Mouse (Mus musculus) spleen, adult 2 months (tissue): ENCODE results near the gene Gm37240. TPM values are rescaled to one million over a fixed set of nuclear protein-coding genes. Genes with fewer than 3 reads are reported as not detected.
A peak's percentile ranks its signal among the peaks of the same experiment; 100 is the strongest.

Source experiments
- DNase-seq, 2 experiments: peaks; one replicate each; pipeline versions ENCODE4 v3.0.0 to v3.0.0-alpha.2; 2012 to 2021; ENCODE audit warnings: low spot score in 2 of 2, low read depth in 1 of 2
- H3K27ac ChIP-seq: fragments of 200-500 bp; 2 replicates; pipeline ENCODE4 v1.5.1; 2012; ENCODE audit warnings: low read length, inconsistent platforms; ENCODE audit not compliant: insufficient read depth
- H3K27me3 ChIP-seq: fragments of 200-500 bp; 2 replicates; pipeline ENCODE4 v1.6.1; 2012; ENCODE audit warnings: mild to moderate bottlenecking, moderate library complexity, low read length, inconsistent platforms; ENCODE audit not compliant: control insufficient read depth, insufficient read depth
- H3K36me3 ChIP-seq: fragments of 200-500 bp; 2 replicates; pipeline ENCODE4 v1.6.1; 2012; ENCODE audit warnings: mild to moderate bottlenecking, low read length, inconsistent platforms; ENCODE audit not compliant: control insufficient read depth, insufficient read depth
- H3K4me1 ChIP-seq: fragments of 200-500 bp; 2 replicates; pipeline ENCODE4 v1.6.1; 2011; ENCODE audit warnings: inconsistent platforms; ENCODE audit not compliant: control insufficient read depth, insufficient read depth, insufficient read length
- H3K4me3 ChIP-seq: fragments of 200-500 bp; 2 replicates; pipeline ENCODE4 v1.5.1; 2011; ENCODE audit warnings: mild to moderate bottlenecking, inconsistent platforms; ENCODE audit not compliant: insufficient read depth, insufficient read length; ENCODE audit errors: extremely low read depth
- CTCF ChIP-seq: fragments of 200-500 bp; IDR thresholded peaks from 2 replicates; pipeline ENCODE4 v1.5.1; 2011; ENCODE audit warnings: mild to moderate bottlenecking, inconsistent platforms; ENCODE audit not compliant: insufficient read depth, insufficient read length, insufficient replicate concordance; ENCODE audit errors: extremely low read depth
- POLR2A ChIP-seq: fragments of 200-500 bp; IDR thresholded peaks from 2 replicates; pipeline ENCODE4 v1.6.1; 2011; ENCODE audit warnings: low read depth, low read length, inconsistent platforms
- WGBS: fragments of 180-500 bp; shearing (Covaris S2); methylation state at CpG from one replicate; pipeline ENCODE4 v1.1.7; 2018; 5-methylcytosine and 5-hydroxymethylcytosine counted together
- polyA plus RNA-seq: library from polyadenylated mRNA; depleted of rRNA; stranded (reverse); fragments of >200 nt; gene quantifications from 2 replicates; pipeline ENCODE4 v1.2.3, GENCODE M21; 2012

Gene Gm37240
- polyA plus RNA-seq, 1 experiment: 1.1 TPM

GRCm38 (mm10) chr3:84729806-84730205, 1157.5 kb downstream of the Gm37240 start:
- no peaks in the 10 kb centered on the region; the same call in 1 of the 2 replicates for H3K4me1 ChIP-seq
- DNase-seq: no peak
- TF ChIP-seq CTCF (no peak), POLR2A (no peak)
- no peaks in the 10 kb centered on the region for H3K36me3 ChIP-seq
- no peak overlapping the region for H3K27ac ChIP-seq
- WGBS: 76% methylated on average over 6 of the region's 6 CpGs
- peaks cover 2% of the 10 kb centered on the region for H3K27me3 ChIP-seq
- H3K4me3 ChIP-seq: no peak overlapping the region

- H3K4me1 ChIP-seq: no peaks in the 10 kb centered on the region
- WGBS: 65% methylated on average over 5 of the region's 5 CpGs
Observed at GRCm38 (mm10) chr3:84723996-84724395, 1163.3 kb downstream of the Gm37240 start.

GRCm38 (mm10) chr3:84722680-84723079, 1164.6 kb downstream of the Gm37240 start:
- 69% methylated on average over 4 of the region's 4 CpGs for WGBS
- H3K4me1 ChIP-seq: no peaks in the 10 kb centered on the region
- TF ChIP-seq POLR2A (no peak), CTCF (no peak)
- no peaks in the 10 kb centered on the region for H3K27me3 ChIP-seq
- no peaks in the 10 kb centered on the region for H3K36me3 ChIP-seq
- no peak overlapping the region for H3K4me3 ChIP-seq
- no peak for DNase-seq
- H3K27ac ChIP-seq: no peak overlapping the region

More at GRCm38 (mm10) chr3:84723996-84724395, 1163.3 kb downstream of the Gm37240 start:
- TF ChIP-seq CTCF: no peak
- no peak for TF ChIP-seq POLR2A
- H3K4me3 ChIP-seq: no peak overlapping the region
- no peaks in the 10 kb centered on the region for H3K27me3 ChIP-seq
- H3K36me3 ChIP-seq: no peaks in the 10 kb centered on the region
- H3K27ac ChIP-seq: no peak overlapping the region
- DNase-seq: no peak

GRCm38 (mm10) chr3:84715073-84715768, 1172.1 kb downstream of the Gm37240 start:
- 26% methylated on average over 15 of the region's 15 CpGs for whole genome bisulfite sequencing
- H3K4me3 ChIP-seq: no peak overlapping the region; the same call in 1 of the 2 replicates
- H3K4me1 ChIP-seq: peaks cover 4% of the 10 kb centered on the region; the same call in 1 of the 2 replicates
- H3K27ac ChIP-seq: peak overlapping the region; percentile 48
- TF ChIP-seq POLR2A (no peak), CTCF (no peak)
- H3K27me3 ChIP-seq: no peaks in the 10 kb centered on the region
- DNase-seq: peak; percentile 48 to 66
- H3K36me3 ChIP-seq: no peaks in the 10 kb centered on the region

GRCm38 (mm10) chr3:84712941-84713340, 1174.4 kb downstream of the Gm37240 start:
- Histone ChIP-seq H3K4me3 (no peak overlapping the region), H3K4me1 (peaks cover 4% of the 10 kb centered on the region; the same call in 1 of the 2 replicates), H3K27me3 (no peaks in the 10 kb centered on the region), H3K36me3 (no peaks in the 10 kb centered on the region), H3K27ac (no peak overlapping the region)
- no peak for DNase-seq
- no peak for TF ChIP-seq CTCF
- no peak for TF ChIP-seq POLR2A
- 58% methylated on average over 2 of the region's 2 CpGs for WGBS

GRCm38 (mm10) chr3:84710723-84711122, 1176.6 kb downstream of the Gm37240 start:
- peak; percentile 41; the same call in 1 of the 2 replicates for TF ChIP-seq CTCF
- TF ChIP-seq POLR2A: no peak
- no peak for DNase-seq
- WGBS: 32% methylated on average over 4 of the region's 4 CpGs

GRCm38 (mm10) chr3:84709967-84710366, 1177.4 kb downstream of the Gm37240 start:
- 95% methylated on average over 8 of the region's 8 CpGs for WGBS
- Histone ChIP-seq H3K4me1 (peaks cover 4% of the 10 kb centered on the region; the same call in 1 of the 2 replicates), H3K4me3 (no peak overlapping the region), H3K27me3 (no peaks in the 10 kb centered on the region), H3K36me3 (no peaks in the 10 kb centered on the region), H3K27ac (no peak overlapping the region)
- no peak for DNase-seq
- TF ChIP-seq CTCF: no peak
- TF ChIP-seq POLR2A: no peak

More at GRCm38 (mm10) chr3:84710723-84711122, 1176.6 kb downstream of the Gm37240 start:
- no peak overlapping the region for H3K27ac ChIP-seq
- no peaks in the 10 kb centered on the region for H3K27me3 ChIP-seq
- no peak overlapping the region for H3K4me3 ChIP-seq
- no peaks in the 10 kb centered on the region for H3K36me3 ChIP-seq
- peaks cover 4% of the 10 kb centered on the region; the same call in 1 of the 2 replicates for H3K4me1 ChIP-seq
